Mouse (Mus musculus) limb, embryonic 15.5 days (tissue): ENCODE measurements around the gene Fastkd1. TPM values are rescaled to one million over a fixed set of nuclear protein-coding genes. Genes with fewer than 3 reads are reported as not detected.
A peak's percentile ranks its signal among the peaks of the same experiment; 100 is the strongest.

Experiments
- ATAC-seq: fragments of 200-750 bp; cut with Nextera tagmentation; 2 replicates; pipeline ENCODE4 v1.8.0; 2017; ENCODE audit warnings: low read depth, moderate TSS enrichment; ENCODE audit not compliant: insufficient number of reproducible peaks, low FRiP score, low TSS enrichment
- H3K27ac ChIP-seq: fragments of 300-500 bp; sonication (generic); 2 replicates; pipeline ENCODE4 v1.5.1; 2015; ENCODE audit warnings: moderate library complexity, mild to moderate bottlenecking, inconsistent platforms
- H3K27me3 ChIP-seq: fragments of 300-500 bp; sonication (generic); 2 replicates; pipeline ENCODE4 v1.6.1; 2015; ENCODE audit warnings: inconsistent platforms
- H3K36me3 ChIP-seq: fragments of 300-500 bp; sonication (generic); 2 replicates; pipeline ENCODE4 v1.6.1; 2015; ENCODE audit warnings: inconsistent platforms
- H3K4me1 ChIP-seq: fragments of 300-500 bp; sonication (generic); 2 replicates; pipeline ENCODE4 v1.6.1; 2015; ENCODE audit warnings: inconsistent platforms
- H3K4me2 ChIP-seq: fragments of 300-500 bp; sonication (generic); 2 replicates; pipeline ENCODE4 v1.6.1; 2015; ENCODE audit warnings: mild to moderate bottlenecking, inconsistent platforms
- H3K4me3 ChIP-seq: fragments of 300-500 bp; sonication (generic); 2 replicates; pipeline ENCODE4 v1.5.1; 2015; ENCODE audit warnings: mild to moderate bottlenecking, inconsistent platforms
- H3K9ac ChIP-seq: fragments of 300-500 bp; sonication (generic); 2 replicates; pipeline ENCODE4 v1.6.1; 2015; ENCODE audit warnings: inconsistent platforms
- H3K9me3 ChIP-seq: fragments of 300-500 bp; sonication (generic); 2 replicates; pipeline ENCODE4 v1.6.1; 2016; ENCODE audit warnings: inconsistent platforms
- WGBS: fragments of 180-500 bp; shearing (Covaris S2); methylation state at CpG from one replicate; pipeline ENCODE4 v1.1.7; 2015; 5-methylcytosine and 5-hydroxymethylcytosine counted together
- polyA plus RNA-seq: library from polyadenylated mRNA; unstranded; fragments of >200 nt; fragmentation: Nextera tagmentation; extraction: Ambion mirVana; gene quantifications from 2 replicates; pipeline ENCODE4 v1.2.1, GENCODE M21; 2015

Fastkd1 gene
- polyA plus RNA-seq, result 9.9 and 10.1 TPM in 2 replicates

DNA sequence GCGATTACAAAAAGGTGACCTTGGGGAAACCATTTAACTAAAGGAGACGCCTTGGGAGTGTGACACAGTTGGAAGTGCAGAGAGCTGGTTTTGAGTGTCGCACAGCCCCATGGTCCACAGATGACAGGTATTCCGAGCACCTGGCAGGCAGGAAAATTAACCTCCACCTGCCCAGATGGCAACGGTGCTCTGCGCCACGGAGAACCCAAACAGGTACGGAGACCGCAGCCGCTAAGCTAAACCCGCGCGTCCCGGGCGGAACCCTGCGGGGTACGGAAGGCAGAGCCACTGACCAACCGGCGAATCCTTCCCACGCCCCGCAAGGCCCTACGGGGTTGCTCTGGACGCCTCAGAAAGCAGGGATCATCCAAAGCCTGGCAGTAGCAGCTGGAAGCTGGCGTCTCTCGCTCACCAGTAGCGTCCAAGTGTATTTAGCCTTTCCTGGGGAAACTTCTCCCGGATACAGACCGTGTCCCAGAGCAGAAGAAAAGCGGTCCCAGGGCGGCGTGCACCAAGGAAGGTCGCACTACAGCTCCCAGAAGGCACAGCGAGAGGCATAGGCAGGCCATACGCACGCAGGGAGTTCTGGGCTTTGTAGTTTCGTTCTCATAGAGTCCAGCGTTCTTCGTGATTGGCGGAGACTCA is at the start of gene Fastkd1:
Fastkd1 (minus strand) TSS at position 536 of the 645 bp plus-strand sequence.
- H3K27ac ChIP-seq, result peak within 1 kb of the TSS; percentile 69
- H3K4me2 ChIP-seq, result peak within 1 kb of the TSS; percentile 69
- peaks cover 7% of the 10 kb centered on the region for H3K36me3 ChIP-seq
- H3K9ac ChIP-seq, result peak within 1 kb of the TSS; percentile 67
- WGBS, result under 1% methylated on average over 39 of the region's 39 CpGs
- H3K4me1 ChIP-seq, result peaks cover 7% of the 10 kb centered on the region; the same call in 1 of the 2 replicates
- peak within 1 kb of the TSS; percentile 86 for H3K4me3 ChIP-seq
- H3K9me3 ChIP-seq, result no peaks in the 10 kb centered on the region
- peak; percentile 93 for ATAC-seq
- H3K27me3 ChIP-seq, result no peaks in the 10 kb centered on the region

DNA sequence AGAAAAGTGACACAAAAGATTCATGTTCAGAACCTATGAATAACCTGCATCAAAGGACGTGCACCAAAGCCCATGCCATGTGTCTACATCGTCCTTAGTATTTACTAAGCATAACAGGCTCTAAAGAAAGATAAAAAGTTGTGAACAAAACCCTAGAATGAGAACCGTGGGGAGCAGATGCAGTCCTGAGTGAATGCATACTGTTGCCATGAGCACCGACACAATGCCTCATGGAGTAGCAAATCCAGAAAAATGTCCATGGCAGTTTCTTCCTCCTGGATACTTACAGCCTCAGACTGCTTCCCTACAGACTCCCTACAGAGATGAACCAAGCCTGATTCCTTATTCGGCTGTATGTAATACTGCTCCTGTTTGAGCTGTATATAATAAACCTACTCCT is 47.7 kb upstream of the Fastkd1 start:
- Histone ChIP-seq H3K27me3 (no peaks in the 10 kb centered on the region), H3K27ac (no peak overlapping the region), H3K4me1 (no peaks in the 10 kb centered on the region), H3K9ac (no peak overlapping the region), H3K4me2 (no peak overlapping the region), H3K36me3 (0 out of 2 replicates have a peak, but pooled peaks cover 2% of the 10 kb centered on the region), H3K9me3 (no peaks in the 10 kb centered on the region), H3K4me3 (no peak overlapping the region)
- no peak for ATAC-seq
- 81% methylated on average over 5 of the region's 5 CpGs for WGBS

DNA sequence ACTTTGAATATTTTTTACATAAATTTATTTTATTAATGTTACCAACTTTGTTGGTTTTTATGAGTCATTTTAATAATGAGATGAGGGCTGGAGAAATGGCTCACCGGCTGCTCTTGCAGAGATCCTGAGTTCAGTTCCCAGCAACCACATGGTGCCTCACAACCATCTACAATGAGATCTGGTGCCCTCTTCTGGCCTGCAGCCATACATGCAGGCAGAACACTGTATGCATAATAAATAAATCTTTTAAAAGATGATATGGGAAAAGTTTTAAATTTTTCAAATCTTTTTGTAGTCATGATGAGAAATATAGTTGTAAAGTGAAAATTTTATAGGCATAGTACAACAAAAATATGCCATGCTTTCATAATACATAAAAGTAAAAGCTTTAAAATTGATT is 31.8 kb upstream of the Fastkd1 start:
- no peaks in the 10 kb centered on the region for H3K27me3 ChIP-seq
- H3K4me1 ChIP-seq, result no peaks in the 10 kb centered on the region
- H3K4me2 ChIP-seq, result no peak overlapping the region
- H3K9ac ChIP-seq, result no peak overlapping the region
- H3K27ac ChIP-seq, result no peak overlapping the region
- 84% methylated on average over 1 of the region's 1 CpGs for WGBS
- no peaks in the 10 kb centered on the region for H3K9me3 ChIP-seq
- ATAC-seq, result no peak
- peaks cover 54% of the 10 kb centered on the region for H3K36me3 ChIP-seq
- no peak overlapping the region for H3K4me3 ChIP-seq

DNA sequence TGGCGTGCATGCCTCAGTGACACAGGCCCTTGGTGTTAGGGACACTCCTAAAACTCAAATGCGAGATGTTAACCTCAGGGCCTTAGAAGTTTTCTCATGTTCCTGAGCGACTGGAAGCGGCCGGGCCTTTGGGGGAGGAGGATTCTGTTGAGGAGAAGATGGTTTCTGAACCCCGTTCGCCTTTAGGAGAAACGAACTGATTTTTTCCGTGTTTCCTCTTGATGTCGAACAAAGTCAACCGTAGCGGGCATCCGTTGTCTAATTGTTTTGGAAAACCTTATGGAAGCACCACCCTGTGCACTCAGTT is 10.2 kb upstream of the Fastkd1 start:
- no peaks in the 10 kb centered on the region for H3K27me3 ChIP-seq
- peak overlapping the region; percentile 99 for H3K4me3 ChIP-seq
- H3K9ac ChIP-seq, result peak overlapping the region; percentile 91
- peaks cover 11% of the 10 kb centered on the region for H3K4me1 ChIP-seq
- H3K27ac ChIP-seq, result peak overlapping the region; percentile 93
- peak overlapping the region; percentile 69 for H3K4me2 ChIP-seq
- no peaks in the 10 kb centered on the region for H3K9me3 ChIP-seq
- WGBS, result under 1% methylated on average over 13 of the region's 13 CpGs
- no peak for ATAC-seq
- no peaks in the 10 kb centered on the region for H3K36me3 ChIP-seq

DNA sequence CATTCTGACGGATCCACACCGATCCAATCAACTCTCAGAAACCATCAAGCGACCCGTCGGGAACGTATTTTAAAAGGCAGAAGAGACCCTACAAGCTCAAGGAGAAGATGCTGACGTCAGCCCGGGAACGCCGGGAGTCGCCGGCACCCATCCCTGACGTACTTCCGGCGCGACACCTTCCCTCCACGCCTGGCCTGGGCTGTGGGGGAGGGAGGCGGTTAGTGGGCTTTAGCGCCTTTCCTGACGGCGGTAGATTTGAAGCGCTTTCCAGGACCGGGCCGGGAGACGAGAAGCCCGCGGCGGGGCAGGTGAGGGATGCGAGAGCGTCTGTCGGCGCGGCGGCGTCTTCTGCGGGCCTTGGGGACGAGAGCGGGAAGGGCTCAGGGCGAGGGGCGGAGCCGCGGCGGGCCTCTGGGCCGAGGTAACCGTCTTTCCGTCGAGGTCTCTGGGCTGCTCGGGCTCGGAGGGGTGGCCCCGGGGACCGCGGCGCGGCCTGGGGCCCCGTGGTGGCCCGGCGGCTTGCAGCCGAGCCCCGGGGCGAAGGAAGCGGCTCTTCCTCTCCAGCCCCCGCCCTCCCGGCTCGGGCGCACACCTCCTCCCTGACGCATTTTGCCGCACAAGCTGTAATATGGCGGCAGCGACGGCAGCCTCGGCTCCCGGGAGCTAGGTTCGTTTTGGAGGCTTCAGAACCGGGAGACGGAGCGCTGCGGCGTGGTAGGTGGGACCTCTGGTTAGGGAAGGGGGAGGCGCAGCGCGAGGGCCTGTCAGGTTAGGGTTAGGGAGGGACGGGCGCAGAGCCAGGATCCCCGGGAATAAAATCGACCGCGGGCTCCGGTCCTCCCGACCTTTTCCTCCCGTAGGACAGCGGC is 9.6 kb upstream of the Fastkd1 start:
- no peaks in the 10 kb centered on the region for H3K27me3 ChIP-seq
- H3K4me3 ChIP-seq, result peak overlapping the region; percentile 99
- H3K36me3 ChIP-seq, result no peaks in the 10 kb centered on the region
- peak overlapping the region; percentile 93 for H3K27ac ChIP-seq
- H3K9ac ChIP-seq, result peak overlapping the region; percentile 91
- peaks cover 11% of the 10 kb centered on the region for H3K4me1 ChIP-seq
- H3K9me3 ChIP-seq, result no peaks in the 10 kb centered on the region
- under 1% methylated on average over 89 of the region's 91 CpGs for WGBS
- peak overlapping the region; percentile 69 for H3K4me2 ChIP-seq
- peak; percentile 91 for ATAC-seq

DNA sequence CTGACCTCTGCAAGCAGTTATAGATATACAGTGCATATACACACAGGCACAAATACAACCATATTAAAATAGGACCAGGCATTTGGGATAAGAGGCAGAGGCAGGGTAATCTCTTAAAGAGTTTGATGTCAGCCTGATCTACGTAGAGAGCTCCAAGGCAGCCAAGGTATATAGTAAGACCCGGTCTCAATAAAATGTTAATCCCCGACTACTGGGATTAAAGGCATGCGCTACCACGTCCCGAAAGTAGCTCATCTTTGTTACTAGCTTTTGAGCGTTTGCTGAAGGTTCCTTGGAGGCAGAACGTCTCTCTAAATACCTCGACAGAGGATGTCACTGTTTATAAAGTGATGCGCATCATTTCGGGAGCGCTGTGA is 8.9 kb upstream of the Fastkd1 start, which contains the start of gene Ppig:
Ppig (plus strand) TSS at position 273 of the 377 bp plus-strand sequence.
- Histone ChIP-seq H3K4me2 (peak within 1 kb of the TSS; percentile 69), H3K4me1 (peaks cover 11% of the 10 kb centered on the region), H3K9me3 (no peaks in the 10 kb centered on the region), H3K9ac (peak within 1 kb of the TSS; percentile 91), H3K36me3 (no peaks in the 10 kb centered on the region), H3K4me3 (peak within 1 kb of the TSS; percentile 99), H3K27ac (peak within 1 kb of the TSS; percentile 93), H3K27me3 (no peaks in the 10 kb centered on the region)
- ATAC-seq, result no peak
- whole genome bisulfite sequencing, result 5% methylated on average over 12 of the region's 12 CpGs

DNA sequence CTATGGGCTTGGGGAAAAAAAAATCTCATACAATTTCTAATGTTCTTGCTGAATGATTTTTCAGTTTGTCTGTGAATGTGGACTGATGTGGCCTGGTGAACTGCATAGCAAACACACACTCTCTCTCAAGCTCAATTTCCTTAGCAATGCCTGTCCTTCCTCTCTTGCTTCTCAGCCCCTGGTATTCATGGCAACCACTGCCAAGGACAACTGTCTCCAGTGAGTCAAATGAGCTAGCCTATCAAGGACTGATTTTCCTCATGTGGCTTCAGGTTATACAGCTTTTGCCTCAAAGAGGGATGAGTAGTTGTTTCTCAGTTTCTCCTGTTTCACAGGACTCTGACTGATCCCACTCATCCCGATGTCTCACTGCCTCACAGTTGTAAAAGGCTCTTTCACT is 5.8 kb upstream of the Fastkd1 start:
- H3K4me3 ChIP-seq, result no peak overlapping the region
- ATAC-seq, result no peak
- 75% methylated on average over 1 of the region's 1 CpGs for WGBS
- no peaks in the 10 kb centered on the region for H3K9me3 ChIP-seq
- no peak overlapping the region for H3K9ac ChIP-seq
- no peak overlapping the region for H3K27ac ChIP-seq
- H3K4me2 ChIP-seq, result no peak overlapping the region
- H3K27me3 ChIP-seq, result no peaks in the 10 kb centered on the region
- no peaks in the 10 kb centered on the region for H3K36me3 ChIP-seq
- H3K4me1 ChIP-seq, result peaks cover 5% of the 10 kb centered on the region; the same call in 1 of the 2 replicates

DNA sequence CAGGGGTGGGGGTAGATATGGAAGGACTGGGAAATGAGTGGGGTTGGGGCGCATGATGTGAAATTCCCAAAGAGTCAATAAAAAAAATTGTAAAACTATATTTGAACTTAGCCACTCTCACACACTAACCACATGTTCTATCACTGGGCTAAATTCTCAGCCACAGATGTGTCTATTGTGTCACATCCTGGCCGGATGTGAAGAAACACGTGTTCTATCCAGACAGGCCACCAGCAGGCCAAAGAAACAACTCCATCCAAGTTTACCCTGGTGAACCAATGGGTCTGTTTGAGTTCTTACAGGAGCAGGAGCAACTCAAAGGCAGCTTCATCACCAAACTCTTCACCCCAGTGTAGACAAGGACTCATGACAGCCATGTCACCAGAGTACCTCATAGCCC is 3.2 kb upstream of the Fastkd1 start:
- no peak for ATAC-seq
- 65% methylated on average over 3 of the region's 3 CpGs for WGBS
- H3K4me3 ChIP-seq, result no peak overlapping the region

DNA sequence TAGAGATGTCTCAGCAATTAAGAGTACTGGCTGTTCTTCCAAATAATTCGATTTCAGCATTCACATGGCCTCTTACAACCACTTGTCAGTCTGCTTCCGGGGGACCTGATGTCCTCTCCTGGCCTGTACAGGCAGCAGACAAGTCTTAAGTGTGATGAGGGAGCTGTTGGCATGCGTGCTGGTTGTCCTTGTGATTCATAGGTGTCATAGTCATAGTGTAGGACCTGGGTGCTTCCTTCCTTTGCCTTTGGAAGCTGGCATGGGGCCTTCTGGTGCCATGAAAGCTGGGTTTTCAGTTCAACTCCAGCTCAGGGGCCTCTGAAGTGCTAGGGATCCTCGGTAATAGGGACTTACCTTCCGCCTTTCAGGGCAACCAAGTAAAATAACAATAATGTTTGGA is 810 bp upstream of the Fastkd1 start:
- Histone ChIP-seq H3K4me3 (no peak overlapping the region), H3K4me1 (peaks cover 7% of the 10 kb centered on the region; the same call in 1 of the 2 replicates), H3K9ac (no peak overlapping the region), H3K27ac (no peak overlapping the region), H3K4me2 (no peak overlapping the region), H3K36me3 (peaks cover 2% of the 10 kb centered on the region), H3K27me3 (no peaks in the 10 kb centered on the region), H3K9me3 (no peaks in the 10 kb centered on the region)
- ATAC-seq, result no peak
- WGBS, result 75% methylated on average over 5 of the region's 5 CpGs

More for the DNA sequence above, 3.2 kb upstream of the Fastkd1 start:
- H3K4me1 ChIP-seq, result peaks cover 7% of the 10 kb centered on the region; the same call in 1 of the 2 replicates
- H3K27ac ChIP-seq, result no peak overlapping the region
- no peaks in the 10 kb centered on the region for H3K9me3 ChIP-seq
- H3K9ac ChIP-seq, result no peak overlapping the region
- H3K36me3 ChIP-seq, result no peaks in the 10 kb centered on the region
- H3K4me2 ChIP-seq, result no peak overlapping the region
- no peaks in the 10 kb centered on the region for H3K27me3 ChIP-seq

DNA sequence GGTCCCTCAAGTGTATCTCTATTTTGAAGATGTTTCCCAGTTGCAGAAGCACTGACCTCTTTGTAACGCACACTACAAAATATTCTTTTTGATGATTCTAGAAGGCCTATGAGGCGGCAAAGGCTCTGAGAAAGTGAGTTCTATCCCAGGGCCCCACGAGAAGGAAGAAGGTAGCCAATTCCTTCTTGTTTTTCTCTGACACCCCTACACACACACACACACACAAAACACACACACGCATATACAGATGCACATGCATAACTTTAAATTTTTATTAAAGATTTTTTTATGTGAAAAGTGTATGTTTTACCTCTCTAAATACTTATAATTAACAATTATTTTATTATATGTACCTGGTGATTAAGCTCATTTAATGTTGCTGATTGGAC is 304 bp upstream of the Fastkd1 start:
- Histone ChIP-seq H3K4me3 (peak overlapping the region; percentile 86), H3K36me3 (peaks cover 2% of the 10 kb centered on the region), H3K9me3 (no peaks in the 10 kb centered on the region), H3K9ac (no peak overlapping the region; the same call in 1 of the 2 replicates), H3K4me2 (peak overlapping the region; percentile 69), H3K27ac (no peak overlapping the region), H3K27me3 (no peaks in the 10 kb centered on the region), H3K4me1 (peaks cover 7% of the 10 kb centered on the region; the same call in 1 of the 2 replicates)
- no peak for ATAC-seq
- WGBS, result 30% methylated on average over 4 of the region's 4 CpGs

DNA sequence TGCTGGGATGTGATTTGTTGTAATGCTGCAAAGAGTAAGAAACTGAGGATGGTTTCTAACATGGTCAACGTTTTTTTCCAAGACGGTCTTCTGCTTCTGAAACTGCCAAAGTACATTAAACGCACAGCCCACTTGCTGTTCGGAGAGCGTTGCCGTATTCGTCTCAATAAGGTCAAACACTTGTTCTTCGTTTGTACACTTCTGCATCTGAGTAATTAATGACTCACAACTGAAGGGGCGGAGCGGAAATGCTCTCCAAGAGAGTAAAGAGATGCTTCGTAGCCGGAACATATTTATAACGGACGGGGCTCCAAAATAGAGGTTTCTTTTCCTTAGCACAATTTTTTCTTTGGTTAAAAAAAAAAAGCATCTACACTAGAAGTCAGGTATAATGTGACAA is 1.1 kb downstream of the Fastkd1 start:
- no peak overlapping the region; the same call in 1 of the 2 replicates for H3K4me3 ChIP-seq
- H3K9me3 ChIP-seq, result no peaks in the 10 kb centered on the region
- H3K27me3 ChIP-seq, result no peaks in the 10 kb centered on the region
- peaks cover 11% of the 10 kb centered on the region for H3K36me3 ChIP-seq
- H3K27ac ChIP-seq, result no peak overlapping the region
- peaks cover 7% of the 10 kb centered on the region; the same call in 1 of the 2 replicates for H3K4me1 ChIP-seq
- no peak overlapping the region for H3K4me2 ChIP-seq
- H3K9ac ChIP-seq, result no peak overlapping the region
- no peak for ATAC-seq
- WGBS, result 87% methylated on average over 14 of the region's 14 CpGs

DNA sequence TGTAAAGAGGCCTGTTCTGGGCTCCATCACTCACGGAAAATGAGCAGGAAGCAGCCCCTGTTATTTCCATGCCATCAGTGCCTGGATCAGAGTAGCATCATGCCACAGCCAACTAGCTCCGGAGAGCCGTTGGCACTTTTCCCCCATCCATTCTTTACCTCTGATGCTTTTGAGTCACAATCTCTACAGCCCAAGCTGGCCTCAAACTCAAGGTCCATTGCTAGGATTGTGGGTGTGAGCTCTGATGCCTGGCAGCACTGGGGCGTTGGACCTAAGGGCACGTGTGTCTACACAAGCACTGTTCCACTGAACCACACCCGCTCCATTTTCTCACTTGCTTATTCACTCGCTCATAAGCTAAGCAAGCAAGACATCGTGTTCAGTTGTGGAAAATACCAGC is 12.9 kb downstream of the Fastkd1 start:
- no peaks in the 10 kb centered on the region for H3K9me3 ChIP-seq
- no peak overlapping the region for H3K4me2 ChIP-seq
- H3K4me1 ChIP-seq, result no peaks in the 10 kb centered on the region
- no peak overlapping the region for H3K27ac ChIP-seq
- H3K4me3 ChIP-seq, result no peak overlapping the region
- H3K36me3 ChIP-seq, result peaks cover 34% of the 10 kb centered on the region
- no peaks in the 10 kb centered on the region for H3K27me3 ChIP-seq
- WGBS, result 94% methylated on average over 8 of the region's 8 CpGs
- no peak overlapping the region for H3K9ac ChIP-seq
- ATAC-seq, result no peak
